Mouse (Mus musculus) G1E (cell line): ENCODE results near the gene Agpat4. TPM values are rescaled to one million over a fixed set of nuclear protein-coding genes. Genes with fewer than 3 reads are reported as not detected.

ENCODE experiments used
- ATAC-seq: 2 replicates; pipeline ENCODE4 v1.8.0; 2016; ENCODE audit warnings: mild to moderate bottlenecking; ENCODE audit not compliant: insufficient number of reproducible peaks, poor library complexity, low FRiP score, severe bottlenecking; ENCODE audit errors: extremely low read depth
- DNase-seq: peaks from one replicate; pipeline ENCODE4 v3.0.0; 2012; ENCODE audit warnings: low spot score
- H3K27me3 ChIP-seq: 2 replicates; pipeline ENCODE4 v1.6.1; 2012; ENCODE audit warnings: mild to moderate bottlenecking, low read length, inconsistent platforms; ENCODE audit not compliant: insufficient read depth
- H3K36me3 ChIP-seq: replicated peaks from 2 replicates; pipeline ENCODE3; 2012; ENCODE audit warnings: mild to moderate bottlenecking, inconsistent platforms
- H3K4me1 ChIP-seq: 2 replicates; pipeline ENCODE4 v1.6.1; 2012; ENCODE audit warnings: low read depth, low read length, inconsistent platforms, mixed read lengths; ENCODE audit not compliant: insufficient read depth
- H3K4me3 ChIP-seq: 2 replicates; pipeline ENCODE4 v1.5.1; 2012; ENCODE audit warnings: low read depth, mild to moderate bottlenecking, inconsistent platforms, low read length, moderate library complexity, mixed read lengths
- H3K9me3 ChIP-seq: replicated peaks from 2 replicates; pipeline ENCODE4 v1.6.1; 2012; ENCODE audit warnings: inconsistent platforms
- CTCF ChIP-seq: IDR thresholded peaks from 2 replicates; pipeline ENCODE4 v1.5.1; 2012; ENCODE audit warnings: low read depth, low read length, inconsistent platforms, mixed read lengths
- GATA1 ChIP-seq: IDR thresholded peaks from 2 replicates; pipeline ENCODE4 v1.6.1; 2012; ENCODE audit warnings: borderline replicate concordance, low read length, inconsistent platforms, mixed read lengths
- GATA2 ChIP-seq: IDR thresholded peaks from 2 replicates; pipeline ENCODE4 v1.6.1; 2012; ENCODE audit warnings: low read depth, low read length, inconsistent platforms, borderline replicate concordance
- POLR2AphosphoS5 ChIP-seq: IDR thresholded peaks from 2 replicates; pipeline ENCODE4 v1.6.1; 2012; ENCODE audit warnings: low read depth, low read length, inconsistent platforms; ENCODE audit not compliant: insufficient replicate concordance
- TAL1 ChIP-seq: conservative IDR thresholded peaks from 2 replicates; pipeline ENCODE4 v1.6.1; 2012; ENCODE audit warnings: low read depth, low read length, inconsistent platforms, mixed read lengths
- polyA plus RNA-seq: library from polyadenylated mRNA; stranded (reverse); fragments of >175 nt; gene quantifications from 2 replicates; pipeline ENCODE4 v1.2.3, GENCODE M21; 2012
- total RNA-seq, 2 experiments: library from RNA; stranded (forward) in 1 of 2; stranded (reverse) in 1 of 2; fragments of 200-1000 nt in 1 of 2; fragments of >200 nt in 1 of 2; fragmentation: Nextera tagmentation in 1 of 2; gene quantifications; 2 replicates each; pipeline ENCODE4 v1.2.3; 2014 to 2017

Gene Agpat4
- total and polyA plus RNA-seq, 3 experiments: 7.5 to 14.0 (median 11.0) TPM

DNA sequence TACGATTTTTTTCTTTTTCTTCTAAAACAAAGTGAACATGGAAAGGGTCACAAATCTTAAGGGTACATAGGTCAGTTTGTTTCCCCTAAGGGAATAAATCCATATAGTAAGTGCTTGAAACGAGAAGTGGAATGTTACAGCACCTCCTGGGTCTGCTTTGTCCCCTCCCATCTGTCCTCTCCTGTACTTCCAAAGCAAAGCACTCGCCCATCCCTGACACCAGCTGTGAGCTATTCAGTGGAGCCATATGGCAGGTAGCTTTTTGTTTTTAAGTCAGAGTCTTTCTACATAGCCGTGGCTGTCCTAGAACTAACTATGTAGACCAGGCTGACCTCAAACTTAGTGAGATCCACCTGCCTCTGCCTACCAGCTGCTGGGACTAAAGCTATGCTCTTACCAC, 12.2 kb upstream of the Agpat4 start:
- DNase-seq: no peak
- no peak for TF ChIP-seq GATA2
- no peak for TF ChIP-seq CTCF
- no peak for TF ChIP-seq GATA1

GRCm38 (mm10) chr17:12113626-12114025, 4.9 kb upstream of the Agpat4 start:
- no peak for DNase-seq
- Histone ChIP-seq H3K4me1 (peaks cover 9% of the 10 kb centered on the region), H3K4me3 (no peak overlapping the region), H3K27me3 (no peaks in the 10 kb centered on the region; the same call in 1 of the 2 replicates), H3K9me3 (peaks cover 5% of the 10 kb centered on the region; the same call in 1 of the 2 replicates), H3K36me3 (no peaks in the 10 kb centered on the region)
- no peak for ATAC-seq
- TF ChIP-seq POLR2AphosphoS5 (no peak), GATA2 (no peak), CTCF (no peak), TAL1 (no peak), GATA1 (no peak)

More for the DNA sequence above, 12.2 kb upstream of the Agpat4 start:
- H3K27me3 ChIP-seq: peaks cover 2% of the 10 kb centered on the region; the same call in 1 of the 2 replicates
- H3K4me3 ChIP-seq: no peak overlapping the region
- H3K36me3 ChIP-seq: no peaks in the 10 kb centered on the region
- no peak for ATAC-seq
- no peaks in the 10 kb centered on the region for H3K9me3 ChIP-seq
- peaks cover 14% of the 10 kb centered on the region for H3K4me1 ChIP-seq

DNA sequence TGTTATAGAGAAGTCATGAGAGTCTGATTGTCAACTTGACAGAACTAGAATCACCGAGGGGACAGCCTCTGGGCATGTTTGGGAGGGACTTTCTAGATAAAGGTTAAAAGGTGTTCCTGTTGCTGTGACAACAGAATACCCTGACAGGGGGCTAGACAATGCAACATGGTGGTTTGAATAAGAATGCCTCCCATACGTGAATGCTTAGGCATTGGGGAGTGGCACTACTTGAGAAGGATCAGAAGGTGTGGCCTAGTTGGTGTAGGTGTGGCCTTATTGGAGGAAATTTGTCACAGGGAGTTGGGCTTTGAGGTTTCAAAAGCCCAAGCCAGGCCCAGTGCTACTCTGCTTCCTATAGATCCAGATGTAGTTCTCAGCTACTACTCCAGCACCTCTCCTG, 3.4 kb upstream of the Agpat4 start:
- Histone ChIP-seq H3K4me1 (peaks cover 12% of the 10 kb centered on the region), H3K27me3 (no peaks in the 10 kb centered on the region; the same call in 1 of the 2 replicates), H3K4me3 (no peak overlapping the region), H3K36me3 (no peaks in the 10 kb centered on the region), H3K9me3 (peaks cover 5% of the 10 kb centered on the region; the same call in 1 of the 2 replicates)
- no peak for TF ChIP-seq GATA2
- TF ChIP-seq POLR2AphosphoS5: no peak
- TF ChIP-seq GATA1: no peak
- TF ChIP-seq CTCF: no peak
- no peak for TF ChIP-seq TAL1
- ATAC-seq (no peak), DNase-seq (no peak)

DNA sequence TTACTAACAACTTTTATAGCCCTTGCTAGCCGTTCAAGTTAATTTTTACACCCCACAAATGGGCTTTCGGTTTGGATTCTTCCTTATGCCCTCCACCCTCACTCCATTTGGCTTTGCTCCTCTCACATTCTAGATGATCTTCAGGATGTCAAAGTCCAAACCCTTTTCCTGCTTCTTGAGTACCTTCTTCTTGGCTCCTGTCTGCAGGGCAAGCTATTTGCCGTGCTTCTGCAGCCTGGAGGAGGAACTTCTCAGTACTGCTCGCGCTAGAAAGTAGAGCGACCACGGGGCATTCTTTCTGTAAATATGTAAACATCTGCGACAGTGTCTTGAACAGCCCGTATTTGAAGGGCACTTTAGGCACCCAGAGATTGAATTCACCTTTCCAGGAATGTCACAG, 373 bp upstream of the Agpat4 start:
- Histone ChIP-seq H3K4me1 (peaks cover 38% of the 10 kb centered on the region), H3K4me3 (peak overlapping the region; percentile 75), H3K27me3 (no peaks in the 10 kb centered on the region), H3K36me3 (peaks cover 2% of the 10 kb centered on the region), H3K9me3 (peaks cover 5% of the 10 kb centered on the region; the same call in 1 of the 2 replicates)
- DNase-seq (no peak), ATAC-seq (no peak)
- TF ChIP-seq CTCF (no peak), POLR2AphosphoS5 (no peak), TAL1 (no peak), GATA2 (no peak), GATA1 (no peak)

DNA sequence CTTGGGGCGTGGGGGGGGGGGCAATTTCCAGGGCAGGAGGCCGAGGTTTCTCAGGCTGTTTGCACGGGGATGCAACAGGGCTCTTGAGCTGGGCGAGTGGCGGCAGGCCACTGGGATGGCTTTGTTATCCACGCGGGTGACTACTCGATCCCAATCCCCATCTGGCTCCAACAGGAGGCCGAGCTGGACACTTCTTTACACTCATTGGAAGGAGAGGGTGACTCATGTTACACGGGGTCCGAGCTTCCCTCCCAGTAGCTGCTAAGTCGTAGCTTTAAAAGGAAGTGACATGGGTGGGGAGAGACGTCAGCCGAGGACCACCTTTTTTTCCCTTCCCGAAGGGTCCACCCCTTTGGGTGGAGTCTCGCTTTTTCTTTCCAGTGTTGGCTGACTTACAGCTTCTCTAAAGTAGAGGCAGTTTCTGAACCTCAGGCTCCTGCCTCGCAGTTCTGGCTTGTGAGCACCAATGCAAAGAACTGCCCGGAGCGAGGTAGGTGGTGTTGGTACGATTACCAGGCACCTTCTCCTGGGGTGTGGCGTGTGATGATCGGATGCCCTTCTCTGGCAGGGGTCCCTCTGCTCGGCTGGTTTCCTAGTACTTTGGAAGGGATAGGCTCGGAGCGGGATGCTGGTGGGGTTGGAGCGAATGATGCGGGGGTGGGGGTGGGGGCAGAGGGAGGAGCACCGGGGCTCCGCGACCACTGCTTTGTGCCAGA, 580 bp downstream of the Agpat4 start:
- Histone ChIP-seq H3K9me3 (peaks cover 5% of the 10 kb centered on the region; the same call in 1 of the 2 replicates), H3K4me3 (peak overlapping the region; percentile 75), H3K4me1 (peaks cover 42% of the 10 kb centered on the region), H3K36me3 (peaks cover 6% of the 10 kb centered on the region), H3K27me3 (no peaks in the 10 kb centered on the region)
- DNase-seq: peak; percentile 95
- peak; percentile 89 for ATAC-seq
- TF ChIP-seq GATA2: no peak

DNA sequence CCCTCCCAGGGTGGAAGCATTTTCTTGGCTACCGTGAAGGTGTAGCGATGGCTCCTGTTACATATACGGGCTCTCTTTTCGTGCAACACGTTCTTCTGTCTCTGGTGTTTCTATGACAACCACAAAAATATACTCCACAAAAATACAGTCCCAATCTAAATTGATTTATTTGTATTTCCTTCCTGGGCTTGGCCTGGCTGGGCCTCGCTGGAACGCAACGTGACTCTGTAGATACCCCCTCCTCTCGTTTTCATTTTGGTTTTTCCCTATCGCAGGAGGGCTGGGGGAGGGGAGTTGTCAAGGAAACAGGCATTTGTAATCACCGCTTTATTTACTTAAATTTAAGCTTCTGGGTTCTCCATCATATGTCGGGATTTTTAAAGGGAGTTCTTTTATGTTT, 1.2 kb downstream of the Agpat4 start:
- Histone ChIP-seq H3K4me1 (peaks cover 47% of the 10 kb centered on the region), H3K36me3 (peaks cover 11% of the 10 kb centered on the region), H3K9me3 (peaks cover 5% of the 10 kb centered on the region; the same call in 1 of the 2 replicates), H3K27me3 (no peaks in the 10 kb centered on the region), H3K4me3 (peak overlapping the region; percentile 75)
- no peak for ATAC-seq
- peak; percentile 27 for DNase-seq
- TF ChIP-seq CTCF: no peak
- TF ChIP-seq POLR2AphosphoS5: no peak
- no peak for TF ChIP-seq GATA1
- TF ChIP-seq TAL1: no peak
- no peak for TF ChIP-seq GATA2

DNA sequence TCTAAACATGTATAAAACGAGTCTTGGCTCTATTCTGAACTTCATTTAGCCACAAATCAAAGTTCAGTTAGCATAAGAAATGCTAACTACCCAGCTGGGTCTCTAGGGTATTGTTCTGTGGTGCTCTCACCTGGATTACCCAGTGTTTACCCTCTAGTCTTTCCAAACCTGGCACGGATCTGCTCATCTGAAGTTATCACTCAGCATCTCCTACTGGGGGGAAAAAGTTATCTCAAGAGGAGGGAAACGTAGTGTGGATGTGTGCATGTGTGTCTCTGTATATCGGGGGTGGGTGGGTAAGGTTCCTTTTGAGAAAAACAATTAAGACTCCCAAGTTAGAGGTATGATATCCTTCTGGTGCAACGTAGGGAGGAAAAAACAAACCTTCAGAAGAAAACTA, 1.8 kb downstream of the Agpat4 start:
- Histone ChIP-seq H3K4me1 (peaks cover 51% of the 10 kb centered on the region), H3K27me3 (no peaks in the 10 kb centered on the region), H3K36me3 (peaks cover 17% of the 10 kb centered on the region), H3K9me3 (peaks cover 3% of the 10 kb centered on the region; the same call in 1 of the 2 replicates), H3K4me3 (peak overlapping the region; percentile 75; the same call in 1 of the 2 replicates)
- ATAC-seq (no peak), DNase-seq (no peak)
- TF ChIP-seq TAL1 (no peak), GATA1 (no peak), POLR2AphosphoS5 (no peak), CTCF (no peak), GATA2 (no peak)
